Mouse (Mus musculus) liver, embryonic 12.5 days (tissue): ENCODE measurements around the gene Unc45b. TPM values are rescaled to one million over a fixed set of nuclear protein-coding genes. Genes with fewer than 3 reads are reported as not detected.
A peak's percentile ranks its signal among the peaks of the same experiment; 100 is the strongest.

Source experiments
- ATAC-seq: fragments of 200-750 bp; cut with Nextera tagmentation; 2 replicates; pipeline ENCODE4 v1.8.0; 2017; ENCODE audit warnings: moderate number of reproducible peaks, mild to moderate bottlenecking, moderate library complexity
- H3K27ac ChIP-seq: fragments of 300-500 bp; sonication (generic); 2 replicates; pipeline ENCODE4 v1.5.1; 2016; ENCODE audit warnings: mild to moderate bottlenecking
- H3K27me3 ChIP-seq: fragments of 300-500 bp; sonication (generic); replicated peaks from 2 replicates; pipeline ENCODE4 v1.6.1; 2016; ENCODE audit warnings: mild to moderate bottlenecking, moderate library complexity
- H3K36me3 ChIP-seq: fragments of 300-500 bp; sonication (generic); 2 replicates; pipeline ENCODE4 v1.6.1; 2016; ENCODE audit warnings: mild to moderate bottlenecking, moderate library complexity
- H3K4me1 ChIP-seq: fragments of 300-500 bp; sonication (generic); 2 replicates; pipeline ENCODE4 v1.6.1; 2016
- H3K4me2 ChIP-seq: fragments of 300-500 bp; sonication (generic); 2 replicates; pipeline ENCODE4 v1.6.1; 2016; ENCODE audit warnings: mild to moderate bottlenecking, moderate library complexity
- H3K4me3 ChIP-seq: fragments of 300-500 bp; sonication (generic); 2 replicates; pipeline ENCODE4 v1.5.1; 2016; ENCODE audit warnings: mild to moderate bottlenecking, moderate library complexity
- H3K9ac ChIP-seq: fragments of 300-500 bp; sonication (generic); 2 replicates; pipeline ENCODE4 v1.6.1; 2016; ENCODE audit warnings: mild to moderate bottlenecking, moderate library complexity
- H3K9me3 ChIP-seq: fragments of 300-500 bp; sonication (generic); replicated peaks from 2 replicates; pipeline ENCODE4 v1.6.1; 2016; ENCODE audit warnings: mild to moderate bottlenecking, moderate library complexity
- WGBS: fragments of 180-500 bp; shearing (Covaris S2); methylation state at CpG from one replicate; pipeline ENCODE4 v1.1.7; 2016; ENCODE audit not compliant: insufficient replicate concordance; 5-methylcytosine and 5-hydroxymethylcytosine counted together
- polyA plus RNA-seq: library from polyadenylated mRNA; unstranded; fragments of >200 nt; fragmentation: Nextera tagmentation; extraction: Ambion mirVana; gene quantifications from 2 replicates; pipeline ENCODE4 v1.2.1, GENCODE M21; 2016

The Unc45b gene
- polyA plus RNA-seq = 1.1 and 1.4 TPM in 2 replicates

DNA sequence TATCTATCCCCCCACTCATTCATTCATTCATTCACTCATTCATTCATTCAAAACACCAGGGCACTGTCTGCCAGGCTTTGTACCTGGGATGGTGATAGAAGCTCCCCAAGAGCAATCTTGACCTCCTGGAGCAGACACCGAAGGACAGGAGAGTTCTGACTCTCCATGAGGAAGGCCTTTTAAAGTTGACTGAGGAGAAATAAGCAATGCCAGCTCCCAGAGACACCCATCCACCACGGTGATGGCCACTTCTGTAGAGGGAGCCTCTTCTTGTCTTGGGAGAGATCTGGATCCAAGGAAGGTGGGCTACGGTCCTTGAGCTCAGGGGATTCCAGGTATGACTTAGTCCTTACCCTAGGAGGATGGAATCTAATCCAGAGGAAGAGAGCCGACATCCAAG is at the start of gene Unc45b:
Gene Unc45b (plus strand): TSS at position 301 of the 400 bp plus-strand sequence.
- H3K9me3 ChIP-seq = no peaks in the 10 kb centered on the region
- H3K9ac ChIP-seq = no peak within 1 kb of the TSS
- H3K4me1 ChIP-seq = peaks cover 36% of the 10 kb centered on the region
- H3K27me3 ChIP-seq = peaks cover 45% of the 10 kb centered on the region
- H3K4me2 ChIP-seq = no peak within 1 kb of the TSS
- no peak for ATAC-seq
- H3K4me3 ChIP-seq = no peak within 1 kb of the TSS
- no peak within 1 kb of the TSS for H3K27ac ChIP-seq
- WGBS = 69% methylated on average over 4 of the region's 4 CpGs
- H3K36me3 ChIP-seq = peaks cover 18% of the 10 kb centered on the region

DNA sequence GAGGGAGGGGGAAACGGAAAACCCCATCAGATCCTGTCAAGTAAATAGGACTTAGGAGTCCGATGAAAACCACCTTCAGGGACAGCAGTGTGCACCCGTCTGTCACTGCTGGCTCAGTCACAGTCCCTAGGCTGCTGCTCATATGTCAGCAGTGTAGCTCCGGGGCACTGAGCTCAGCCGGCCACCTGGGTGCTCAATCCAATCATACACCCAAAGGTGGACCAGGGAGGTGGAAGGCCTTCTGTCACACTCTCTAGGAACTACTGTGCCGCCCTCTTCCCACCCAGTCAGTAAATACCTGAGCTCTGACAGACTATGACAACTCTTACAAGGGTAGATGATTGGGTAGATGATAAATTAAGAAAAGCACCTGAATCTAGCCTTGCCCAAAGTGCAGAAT is 49.6 kb upstream of the Unc45b start:
- no peaks in the 10 kb centered on the region for H3K9me3 ChIP-seq
- WGBS = 78% methylated on average over 6 of the region's 6 CpGs
- H3K27ac ChIP-seq = no peak overlapping the region
- H3K36me3 ChIP-seq = peaks cover 23% of the 10 kb centered on the region
- H3K4me2 ChIP-seq = no peak overlapping the region
- H3K27me3 ChIP-seq = no peaks in the 10 kb centered on the region
- ATAC-seq = no peak
- peaks cover 71% of the 10 kb centered on the region for H3K4me1 ChIP-seq
- H3K4me3 ChIP-seq = no peak overlapping the region
- H3K9ac ChIP-seq = no peak overlapping the region

DNA sequence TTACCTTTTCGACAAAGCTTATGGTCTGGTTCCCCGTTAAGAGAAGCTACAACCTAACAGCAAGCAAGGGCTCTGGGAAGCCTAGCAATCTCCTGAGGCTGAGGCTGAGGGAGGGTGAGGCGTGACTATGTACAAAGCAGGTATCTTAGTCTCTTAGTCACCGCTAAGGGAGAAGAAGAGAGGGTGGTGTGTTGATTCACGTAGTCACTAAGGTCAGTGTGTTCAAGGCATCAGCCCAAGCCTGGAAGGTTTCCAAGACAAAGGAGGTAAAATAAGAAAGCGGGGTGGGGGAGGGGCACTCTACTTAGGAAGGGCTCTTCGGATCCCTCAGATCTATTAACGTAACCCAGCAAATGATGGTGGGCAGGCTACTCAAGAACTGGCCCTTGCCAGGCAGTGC is 48.8 kb upstream of the Unc45b start:
- Histone ChIP-seq H3K27me3 (no peaks in the 10 kb centered on the region), H3K9me3 (no peaks in the 10 kb centered on the region), H3K27ac (no peak overlapping the region), H3K4me2 (no peak overlapping the region), H3K9ac (no peak overlapping the region), H3K4me3 (no peak overlapping the region), H3K36me3 (peaks cover 23% of the 10 kb centered on the region), H3K4me1 (peaks cover 71% of the 10 kb centered on the region)
- ATAC-seq = no peak
- 79% methylated on average over 8 of the region's 8 CpGs for WGBS

DNA sequence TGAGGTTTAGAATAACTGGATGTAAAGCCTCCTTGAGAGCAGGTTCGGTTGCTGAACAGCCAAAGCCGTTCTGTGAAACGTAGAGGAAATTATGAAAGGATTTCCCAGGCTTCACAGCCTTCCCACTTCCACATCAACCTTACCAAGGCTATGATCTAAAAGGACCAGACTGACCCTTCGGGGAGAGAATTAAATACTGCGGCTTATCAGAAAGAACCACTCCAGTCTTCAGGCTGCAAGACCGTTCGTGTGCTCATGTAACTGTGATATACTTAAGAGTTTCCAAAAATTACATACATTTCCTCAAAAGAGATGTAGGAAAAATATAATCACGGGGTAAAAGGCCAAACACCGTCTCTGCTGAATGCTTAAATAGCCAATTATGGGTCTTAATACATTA is 47.7 kb upstream of the Unc45b start:
- Histone ChIP-seq H3K4me2 (peak overlapping the region; percentile 49), H3K4me1 (peaks cover 73% of the 10 kb centered on the region), H3K27me3 (no peaks in the 10 kb centered on the region), H3K9me3 (no peaks in the 10 kb centered on the region), H3K36me3 (peaks cover 27% of the 10 kb centered on the region), H3K27ac (peak overlapping the region; percentile 79), H3K9ac (peak overlapping the region; percentile 38; the same call in 1 of the 2 replicates), H3K4me3 (no peak overlapping the region)
- 38% methylated on average over 9 of the region's 9 CpGs for WGBS
- peak; percentile 60 for ATAC-seq

DNA sequence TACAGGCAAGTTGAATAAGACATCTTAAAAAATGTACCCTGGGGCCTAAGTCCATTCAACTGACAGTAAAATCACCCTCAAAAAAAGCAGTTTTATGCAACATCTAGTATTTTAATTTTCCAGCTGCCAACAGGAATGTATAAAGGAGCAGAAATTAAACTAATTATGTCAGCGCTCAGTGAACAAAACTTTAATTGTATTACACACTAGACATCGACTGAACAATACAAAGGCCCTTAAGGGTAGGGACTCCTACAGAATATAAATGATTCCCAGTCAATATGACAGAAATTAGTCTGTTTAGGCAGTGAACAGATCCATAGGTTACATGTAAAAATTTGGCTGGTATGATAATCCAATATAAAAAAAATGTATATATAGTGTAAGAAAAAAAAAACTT is 47.3 kb upstream of the Unc45b start:
- no peak for ATAC-seq
- Histone ChIP-seq H3K4me3 (no peak overlapping the region), H3K36me3 (peaks cover 28% of the 10 kb centered on the region), H3K4me2 (peak overlapping the region; percentile 49), H3K27ac (peak overlapping the region; percentile 79), H3K27me3 (no peaks in the 10 kb centered on the region), H3K4me1 (peaks cover 75% of the 10 kb centered on the region), H3K9ac (peak overlapping the region; percentile 38; the same call in 1 of the 2 replicates), H3K9me3 (no peaks in the 10 kb centered on the region)
- 83% methylated on average over 2 of the region's 2 CpGs for WGBS

DNA sequence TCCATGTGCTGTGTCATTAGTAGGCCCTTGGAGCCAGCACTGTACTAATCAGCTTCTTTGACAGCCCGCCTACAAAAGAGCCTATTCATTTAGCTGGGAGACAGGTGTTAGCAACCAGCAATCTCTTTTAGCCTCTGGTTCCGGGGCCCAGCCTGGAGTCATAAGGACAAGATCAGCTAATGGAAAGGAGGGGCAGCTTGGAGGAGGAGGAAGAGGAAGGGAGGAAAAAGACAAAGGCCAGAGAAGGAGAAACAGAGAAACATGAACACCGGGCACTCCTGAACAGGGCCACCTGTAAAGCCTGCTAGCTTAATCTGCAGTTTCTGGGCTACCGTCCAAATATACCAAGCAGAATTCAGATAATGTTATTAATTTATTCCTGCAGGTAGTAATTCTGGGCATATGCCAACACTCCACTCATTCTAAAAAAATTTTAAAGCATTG is 46.8 kb upstream of the Unc45b start:
- peak overlapping the region; percentile 40 for H3K4me2 ChIP-seq
- H3K9ac ChIP-seq = peak overlapping the region; percentile 44; the same call in 1 of the 2 replicates
- no peaks in the 10 kb centered on the region for H3K27me3 ChIP-seq
- H3K36me3 ChIP-seq = peaks cover 28% of the 10 kb centered on the region
- H3K4me1 ChIP-seq = peaks cover 77% of the 10 kb centered on the region
- WGBS = 52% methylated on average over 4 of the region's 4 CpGs
- H3K9me3 ChIP-seq = no peaks in the 10 kb centered on the region
- peak overlapping the region; percentile 79 for H3K27ac ChIP-seq
- H3K4me3 ChIP-seq = no peak overlapping the region
- peak; percentile 66 for ATAC-seq

DNA sequence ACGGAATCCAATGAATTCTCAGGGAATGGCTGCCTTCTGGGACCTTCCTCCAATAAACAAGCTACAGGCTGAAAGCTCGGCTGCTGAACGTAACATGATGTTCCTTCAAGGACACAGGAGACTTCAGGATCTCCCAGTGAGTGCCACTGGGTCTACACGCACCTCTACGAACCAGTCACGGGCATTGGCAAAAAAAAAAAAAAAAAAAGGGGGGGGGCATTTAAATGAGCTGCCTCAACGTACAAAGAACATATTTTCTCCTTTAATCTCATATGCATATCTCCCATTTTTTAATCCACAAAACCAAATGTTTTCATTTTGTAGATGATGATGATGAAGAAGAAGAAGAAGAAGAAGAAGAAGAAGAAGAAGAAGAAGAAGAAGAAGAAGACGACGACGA is 44.4 kb upstream of the Unc45b start:
- H3K27ac ChIP-seq = peak overlapping the region; percentile 64; the same call in 1 of the 2 replicates
- peak overlapping the region; percentile 62 for H3K4me2 ChIP-seq
- peak overlapping the region; percentile 32; the same call in 1 of the 2 replicates for H3K4me3 ChIP-seq
- no peaks in the 10 kb centered on the region for H3K27me3 ChIP-seq
- peaks cover 17% of the 10 kb centered on the region for H3K36me3 ChIP-seq
- H3K4me1 ChIP-seq = peaks cover 88% of the 10 kb centered on the region
- peak overlapping the region; percentile 57; the same call in 1 of the 2 replicates for H3K9ac ChIP-seq
- WGBS = 74% methylated on average over 10 of the region's 10 CpGs
- ATAC-seq = no peak
- no peaks in the 10 kb centered on the region for H3K9me3 ChIP-seq

DNA sequence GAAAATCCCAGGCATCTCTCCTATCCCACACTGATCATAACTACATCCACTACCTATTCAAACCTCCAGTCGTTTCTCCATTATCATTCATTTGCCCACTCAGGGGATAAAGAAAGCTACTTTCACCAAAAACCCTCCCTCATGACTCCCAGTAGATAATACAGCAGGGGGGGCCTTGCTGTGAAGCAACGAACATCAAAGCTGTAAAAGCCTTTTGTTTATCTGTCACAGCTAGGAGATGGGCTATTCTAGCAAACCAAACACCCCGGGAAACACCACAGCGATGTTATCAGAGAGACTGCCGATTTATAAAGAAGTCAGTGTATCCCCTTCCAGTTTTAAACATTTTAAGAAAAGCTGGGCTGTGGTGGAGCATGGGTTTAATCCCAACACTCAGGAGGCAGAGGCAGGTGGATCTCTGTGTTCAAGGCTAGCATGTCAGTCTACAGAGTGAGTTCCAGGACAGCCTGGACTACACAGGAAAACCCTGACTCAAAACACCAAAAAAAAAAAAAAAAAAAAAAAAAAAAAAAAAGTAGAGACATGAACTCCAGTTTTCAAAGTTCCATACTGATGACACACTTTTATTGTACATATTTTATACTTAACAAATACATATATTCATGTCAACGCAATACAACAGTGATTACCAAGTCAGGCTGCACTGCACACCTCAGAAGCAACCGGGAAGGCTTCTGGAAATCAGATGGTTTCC is 43.3 kb upstream of the Unc45b start:
- peak overlapping the region; percentile 64 for H3K27ac ChIP-seq

DNA sequence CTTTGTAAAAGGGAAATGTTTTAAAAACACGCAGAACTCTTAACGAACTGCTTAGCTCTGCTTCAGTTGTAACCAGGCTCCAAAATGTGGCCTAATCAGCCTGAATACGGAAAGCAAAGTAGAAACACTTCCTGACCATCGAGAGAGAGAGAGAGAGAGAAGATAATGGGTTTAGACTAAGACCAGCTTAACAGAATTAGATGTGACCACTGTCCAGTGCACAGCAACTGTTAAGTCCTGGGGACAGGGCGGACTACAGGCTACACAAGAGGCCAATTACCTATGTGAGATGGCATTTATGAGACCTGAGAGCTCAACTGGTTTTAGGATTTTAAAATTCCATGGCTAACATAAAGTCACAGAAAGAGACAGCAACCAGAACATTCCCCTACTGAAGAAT is 42.4 kb upstream of the Unc45b start:
- H3K9me3 ChIP-seq = no peaks in the 10 kb centered on the region
- 39% methylated on average over 5 of the region's 5 CpGs for WGBS
- H3K4me1 ChIP-seq = peaks cover 68% of the 10 kb centered on the region
- peak overlapping the region; percentile 22 for H3K4me3 ChIP-seq
- ATAC-seq = no peak
- peak overlapping the region; percentile 64 for H3K27ac ChIP-seq
- no peaks in the 10 kb centered on the region for H3K27me3 ChIP-seq
- peak overlapping the region; percentile 49 for H3K9ac ChIP-seq
- peak overlapping the region; percentile 62 for H3K4me2 ChIP-seq
- H3K36me3 ChIP-seq = peaks cover 11% of the 10 kb centered on the region

More for the DNA sequence above, 43.3 kb upstream of the Unc45b start:
- 24% methylated on average over 7 of the region's 7 CpGs for WGBS
- Histone ChIP-seq H3K9ac (peak overlapping the region; percentile 57), H3K4me1 (peaks cover 77% of the 10 kb centered on the region), H3K9me3 (no peaks in the 10 kb centered on the region), H3K4me2 (peak overlapping the region; percentile 62), H3K27me3 (no peaks in the 10 kb centered on the region), H3K36me3 (peaks cover 11% of the 10 kb centered on the region), H3K4me3 (peak overlapping the region; percentile 32)
- no peak for ATAC-seq

DNA sequence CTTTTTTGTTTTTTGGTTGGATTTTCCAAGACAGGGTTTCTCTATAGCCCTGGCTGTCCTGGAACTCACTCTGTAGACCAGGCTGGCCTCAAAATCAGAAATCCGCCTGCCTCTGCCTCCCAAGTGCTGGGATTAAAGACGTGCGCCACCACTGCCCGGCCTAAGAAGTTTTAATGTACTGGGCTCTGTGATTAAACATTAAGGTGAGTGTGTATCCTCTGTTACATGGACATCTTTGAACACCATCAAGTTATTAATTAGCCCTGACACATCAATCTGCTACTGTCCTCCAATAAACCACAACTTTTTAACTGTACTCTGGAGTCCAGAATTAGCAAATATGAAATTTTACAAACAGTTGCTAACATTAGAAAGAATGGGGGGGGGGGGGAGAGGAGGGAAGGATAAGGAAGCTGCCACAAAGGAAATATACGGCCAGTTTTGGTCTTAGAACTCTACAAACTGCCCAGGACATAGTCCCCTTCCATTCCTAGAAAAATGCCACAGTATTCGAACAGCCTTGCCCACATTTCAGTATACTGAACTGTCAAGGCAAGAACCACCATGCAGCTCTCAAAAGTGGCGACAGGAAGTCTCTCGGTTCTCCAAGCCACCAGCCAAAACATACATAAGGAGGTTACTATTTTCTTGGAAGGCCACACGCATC is 40.7 kb upstream of the Unc45b start:
- Histone ChIP-seq H3K4me1 (peaks cover 56% of the 10 kb centered on the region), H3K4me3 (peak overlapping the region; percentile 99), H3K9ac (peak overlapping the region; percentile 97), H3K27me3 (no peaks in the 10 kb centered on the region), H3K4me2 (peak overlapping the region; percentile 62), H3K27ac (peak overlapping the region; percentile 92), H3K9me3 (no peaks in the 10 kb centered on the region), H3K36me3 (peaks cover 7% of the 10 kb centered on the region; the same call in 1 of the 2 replicates)
- WGBS = 37% methylated on average over 9 of the region's 9 CpGs
- ATAC-seq = no peak

DNA sequence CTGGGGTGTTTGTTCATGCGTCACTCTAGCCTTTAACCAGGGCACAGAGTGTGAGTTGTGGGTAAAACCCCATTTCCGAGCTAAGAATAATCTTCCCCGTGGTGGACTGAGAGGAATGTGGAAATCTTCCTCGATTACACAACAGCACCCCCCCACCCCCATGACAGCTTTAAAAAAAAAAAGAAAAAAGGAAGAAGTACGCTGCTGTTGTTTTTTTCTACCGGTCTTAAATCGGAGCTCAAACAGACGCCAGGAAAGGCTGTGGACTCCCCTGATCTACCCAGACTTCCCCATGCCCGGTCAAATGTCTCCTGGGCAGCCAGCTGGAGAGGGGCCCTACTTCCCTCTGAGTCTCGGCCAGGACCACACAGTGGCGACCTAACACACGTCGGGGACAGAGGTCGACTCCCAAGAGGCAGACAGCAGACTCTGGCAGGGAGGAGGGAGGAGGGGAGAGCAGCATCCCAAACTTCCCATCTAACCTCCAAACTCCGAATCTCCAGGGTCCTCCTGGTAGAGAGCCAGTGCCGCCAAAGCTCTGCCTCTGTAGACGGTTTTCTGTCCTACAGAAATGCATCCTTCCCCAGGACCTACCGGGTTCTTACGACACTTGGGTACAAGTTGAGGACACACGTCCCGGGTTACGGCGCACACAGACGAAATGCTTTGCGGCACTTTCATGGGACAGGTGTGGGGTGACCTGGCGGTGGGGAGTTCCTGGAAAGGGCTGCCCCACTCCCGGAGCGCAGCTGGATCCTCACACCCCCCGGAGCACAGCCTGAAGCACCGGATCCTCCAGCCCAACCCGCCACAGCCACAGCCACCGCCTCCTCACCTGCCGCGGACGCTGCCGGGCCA is 39.9 kb upstream of the Unc45b start:
- Histone ChIP-seq H3K9me3 (no peaks in the 10 kb centered on the region), H3K4me2 (peak overlapping the region; percentile 62), H3K9ac (peak overlapping the region; percentile 97), H3K27me3 (no peaks in the 10 kb centered on the region), H3K4me3 (peak overlapping the region; percentile 99), H3K4me1 (peaks cover 56% of the 10 kb centered on the region), H3K36me3 (0 out of 2 replicates have a peak, but pooled peaks cover 5% of the 10 kb centered on the region), H3K27ac (peak overlapping the region; percentile 92)
- WGBS = under 1% methylated on average over 36 of the region's 36 CpGs
- ATAC-seq = peak; percentile 59
